Mouse (Mus musculus) lung, adult 2 months (tissue): ENCODE measurements around the gene Hmgb1.

Experiments
- CTCF ChIP-seq: fragments of 200-500 bp; IDR thresholded peaks from 2 replicates; pipeline ENCODE4 v1.5.1; 2011; ENCODE audit warnings: mild to moderate bottlenecking, low read length, control low read depth; ENCODE audit not compliant: insufficient read depth
- POLR2A ChIP-seq: fragments of 200-500 bp; IDR thresholded peaks from 2 replicates; pipeline ENCODE4 v1.6.1; 2011; ENCODE audit warnings: low read depth, mild to moderate bottlenecking, control low read depth, low read length, borderline replicate concordance; ENCODE audit errors: extremely low read depth

DNA sequence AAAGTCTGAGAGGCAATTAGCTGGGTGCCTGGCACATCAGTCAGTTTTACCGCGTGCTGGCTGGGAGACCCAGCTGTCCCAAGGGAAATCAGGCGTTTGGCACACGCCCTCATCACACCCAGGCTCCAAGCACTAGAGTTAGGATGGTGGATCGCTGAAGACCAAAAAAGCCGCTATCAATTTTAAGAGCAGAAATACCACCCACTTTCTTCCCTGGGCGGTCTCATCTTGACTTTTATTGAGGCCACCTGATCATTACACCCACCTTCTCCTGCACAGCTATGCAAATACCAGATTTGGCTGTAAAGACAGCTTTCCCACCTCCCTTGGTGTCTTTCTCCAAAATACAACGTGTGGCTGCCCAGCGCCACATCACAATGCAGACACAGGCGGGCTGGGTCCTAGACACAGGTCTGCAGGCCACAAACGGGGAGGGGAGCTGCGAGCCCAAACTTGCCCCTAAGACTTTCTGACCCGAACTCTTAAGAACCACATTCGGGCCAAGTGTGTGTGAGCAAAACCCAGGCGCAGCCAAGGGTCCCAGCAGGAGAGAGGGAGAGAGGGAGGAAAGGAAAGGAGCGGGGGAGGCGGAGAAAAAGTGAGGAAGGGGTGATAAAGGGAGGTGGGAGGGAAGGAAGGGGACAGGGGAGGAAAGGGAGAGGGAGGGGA, 169.6 kb downstream of the Hmgb1 start:
- no peak for TF ChIP-seq CTCF
- TF ChIP-seq POLR2A = no peak
